Mouse (Mus musculus) left cerebral cortex, adult 11 months (tissue): ENCODE results near the gene Lkaaear1.

ENCODE experiments used
- DNase-seq: peaks from one replicate; pipeline ENCODE4 v3.0.0; 2022; ENCODE audit warnings: low spot score

Lkaaear1 gene

DNA sequence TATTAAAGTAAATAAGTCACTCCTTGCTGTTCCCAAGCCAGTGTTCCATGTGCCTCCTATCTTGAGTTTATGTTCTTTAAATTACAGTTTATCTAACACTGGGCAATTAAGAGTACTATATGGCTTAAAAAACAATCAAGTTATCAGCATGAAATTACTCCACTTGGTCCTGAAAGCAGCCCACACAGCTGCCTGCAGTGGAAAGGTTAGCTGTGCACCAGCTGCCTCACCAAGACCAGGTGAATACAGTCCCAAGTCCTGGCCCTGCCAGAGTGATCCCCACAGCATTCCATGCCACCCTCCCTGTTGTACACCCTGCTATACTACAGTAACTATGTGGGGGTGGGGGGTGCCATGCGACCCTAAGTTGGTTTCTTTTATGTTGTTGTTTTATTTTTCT lies 44.7 kb downstream of the Lkaaear1 start:
- DNase-seq: no peak

- no peak for DNase-seq
These were observed 45.2 kb downstream of the Lkaaear1 start for GRCm38 (mm10) chr2:181653065-181653464.

GRCm38 (mm10) chr2:181648926-181649325 lies 49.3 kb downstream of the Lkaaear1 start:
- no peak for DNase-seq
